Mouse (Mus musculus): Measurements from ENCODE around the gene Dnajb13. TPM values are rescaled to one million over a fixed set of nuclear protein-coding genes. Genes with fewer than 3 reads are reported as not detected.

The Dnajb13 gene
- polyA plus RNA-seq, 1 experiment, result 3.0 TPM

GRCm38 (mm10) chr7:100550338-100551007 is 35.7 kb upstream of the Dnajb13 start:
- no peak for DNase-seq
- WGBS, result 86% methylated on average over 5 of the region's 5 CpGs
- Histone ChIP-seq H3K36me3 (ENCODE audit: control insufficient read depth, insufficient read depth, low read length) (no peaks in the 10 kb centered on the region), H3K4me1 (replicated peaks; ENCODE audit: control insufficient read depth, insufficient read depth, low read length) (no peaks in the 10 kb centered on the region), H3K27ac (ENCODE audit: control insufficient read depth, insufficient read depth, low read length) (no peak overlapping the region), H3K27me3 (ENCODE audit: control insufficient read depth, insufficient read depth, low read length) (no peaks in the 10 kb centered on the region), H3K4me3 (ENCODE audit: control insufficient read depth, insufficient read depth, low read length) (no peak overlapping the region)
- TF ChIP-seq CTCF (IDR thresholded peaks at IDR 0.05; ENCODE audit: borderline replicate concordance, control insufficient read depth, extremely low read depth, insufficient read depth, low read length, poor library complexity) (no peak), POLR2A (IDR thresholded peaks at IDR 0.05; ENCODE audit: control insufficient read depth, extremely low read depth, insufficient read depth, low read length, poor library complexity) (no peak)

GRCm38 (mm10) chr7:100549796-100550195 is 35.0 kb upstream of the Dnajb13 start:
- H3K4me1 ChIP-seq (replicated peaks; ENCODE audit: control insufficient read depth, insufficient read depth, low read length), result no peaks in the 10 kb centered on the region
- no peak overlapping the region for H3K4me3 ChIP-seq (ENCODE audit: control insufficient read depth, insufficient read depth, low read length)
- no peaks in the 10 kb centered on the region for H3K36me3 ChIP-seq (ENCODE audit: control insufficient read depth, insufficient read depth, low read length)
- TF ChIP-seq CTCF (IDR thresholded peaks at IDR 0.05; ENCODE audit: borderline replicate concordance, control insufficient read depth, extremely low read depth, insufficient read depth, low read length, poor library complexity), result no peak
- TF ChIP-seq POLR2A (IDR thresholded peaks at IDR 0.05; ENCODE audit: control insufficient read depth, extremely low read depth, insufficient read depth, low read length, poor library complexity), result no peak
- H3K27me3 ChIP-seq (ENCODE audit: control insufficient read depth, insufficient read depth, low read length), result no peaks in the 10 kb centered on the region
- no peak for DNase-seq
- WGBS, result 92% methylated on average over 3 of the region's 3 CpGs
- H3K27ac ChIP-seq (ENCODE audit: control insufficient read depth, insufficient read depth, low read length), result no peak overlapping the region

- WGBS, result 83% methylated on average over 4 of the region's 4 CpGs
- Histone ChIP-seq H3K27me3 (ENCODE audit: control insufficient read depth, insufficient read depth, low read length) (no peaks in the 10 kb centered on the region), H3K4me1 (replicated peaks; ENCODE audit: control insufficient read depth, insufficient read depth, low read length) (no peaks in the 10 kb centered on the region), H3K27ac (ENCODE audit: control insufficient read depth, insufficient read depth, low read length) (no peak overlapping the region), H3K4me3 (ENCODE audit: control insufficient read depth, insufficient read depth, low read length) (no peak overlapping the region), H3K36me3 (ENCODE audit: control insufficient read depth, insufficient read depth, low read length) (no peaks in the 10 kb centered on the region)
- DNase-seq, result no peak
- no peak for TF ChIP-seq CTCF (IDR thresholded peaks at IDR 0.05; ENCODE audit: borderline replicate concordance, control insufficient read depth, extremely low read depth, insufficient read depth, low read length, poor library complexity)
- no peak for TF ChIP-seq POLR2A (IDR thresholded peaks at IDR 0.05; ENCODE audit: control insufficient read depth, extremely low read depth, insufficient read depth, low read length, poor library complexity)
Observed at GRCm38 (mm10) chr7:100547631-100548030, 32.9 kb upstream of the Dnajb13 start.

- Histone ChIP-seq H3K4me1 (replicated peaks; ENCODE audit: control insufficient read depth, insufficient read depth, low read length) (no peaks in the 10 kb centered on the region), H3K27me3 (ENCODE audit: control insufficient read depth, insufficient read depth, low read length) (no peaks in the 10 kb centered on the region), H3K4me3 (ENCODE audit: control insufficient read depth, insufficient read depth, low read length) (no peak overlapping the region), H3K27ac (ENCODE audit: control insufficient read depth, insufficient read depth, low read length) (no peak overlapping the region), H3K36me3 (ENCODE audit: control insufficient read depth, insufficient read depth, low read length) (peaks cover under 1% of the 10 kb centered on the region)
- DNase-seq, result no peak
- 81% methylated on average over 1 of the region's 1 CpGs for WGBS
- TF ChIP-seq POLR2A (IDR thresholded peaks at IDR 0.05; ENCODE audit: control insufficient read depth, extremely low read depth, insufficient read depth, low read length, poor library complexity) (no peak), CTCF (IDR thresholded peaks at IDR 0.05; ENCODE audit: borderline replicate concordance, control insufficient read depth, extremely low read depth, insufficient read depth, low read length, poor library complexity) (no peak)
Observed at GRCm38 (mm10) chr7:100544437-100544836, 29.7 kb upstream of the Dnajb13 start.

GRCm38 (mm10) chr7:100539516-100539915 is 24.8 kb upstream of the Dnajb13 start:
- Histone ChIP-seq H3K36me3 (ENCODE audit: control insufficient read depth, insufficient read depth, low read length) (peaks cover 6% of the 10 kb centered on the region), H3K27ac (ENCODE audit: control insufficient read depth, insufficient read depth, low read length) (no peak overlapping the region), H3K4me1 (replicated peaks; ENCODE audit: control insufficient read depth, insufficient read depth, low read length) (peaks cover 2% of the 10 kb centered on the region), H3K4me3 (ENCODE audit: control insufficient read depth, insufficient read depth, low read length) (no peak overlapping the region), H3K27me3 (ENCODE audit: control insufficient read depth, insufficient read depth, low read length) (no peaks in the 10 kb centered on the region)
- TF ChIP-seq CTCF (IDR thresholded peaks at IDR 0.05; ENCODE audit: borderline replicate concordance, control insufficient read depth, extremely low read depth, insufficient read depth, low read length, poor library complexity) (no peak), POLR2A (IDR thresholded peaks at IDR 0.05; ENCODE audit: control insufficient read depth, extremely low read depth, insufficient read depth, low read length, poor library complexity) (no peak)
- 96% methylated on average over 9 of the region's 9 CpGs for WGBS
- no peak for DNase-seq

GRCm38 (mm10) chr7:100537519-100537902 is 22.8 kb upstream of the Dnajb13 start:
- peaks cover 6% of the 10 kb centered on the region for H3K36me3 ChIP-seq (ENCODE audit: control insufficient read depth, insufficient read depth, low read length)
- no peaks in the 10 kb centered on the region for H3K27me3 ChIP-seq (ENCODE audit: control insufficient read depth, insufficient read depth, low read length)
- peaks cover 2% of the 10 kb centered on the region for H3K4me1 ChIP-seq (replicated peaks; ENCODE audit: control insufficient read depth, insufficient read depth, low read length)
- H3K27ac ChIP-seq (ENCODE audit: control insufficient read depth, insufficient read depth, low read length), result no peak overlapping the region
- WGBS, result 18% methylated on average over 7 of the region's 7 CpGs
- no peak overlapping the region for H3K4me3 ChIP-seq (ENCODE audit: control insufficient read depth, insufficient read depth, low read length)
- TF ChIP-seq POLR2A (IDR thresholded peaks at IDR 0.05; ENCODE audit: control insufficient read depth, extremely low read depth, insufficient read depth, low read length, poor library complexity) (no peak), CTCF (IDR thresholded peaks at IDR 0.05; ENCODE audit: borderline replicate concordance, control insufficient read depth, extremely low read depth, insufficient read depth, low read length, poor library complexity) (no peak)
- no peak for DNase-seq

Data from thymus, adult 2 months (tissue).